Mouse (Mus musculus): Measurements from ENCODE around the gene Trim25.

Gene Trim25

DNA sequence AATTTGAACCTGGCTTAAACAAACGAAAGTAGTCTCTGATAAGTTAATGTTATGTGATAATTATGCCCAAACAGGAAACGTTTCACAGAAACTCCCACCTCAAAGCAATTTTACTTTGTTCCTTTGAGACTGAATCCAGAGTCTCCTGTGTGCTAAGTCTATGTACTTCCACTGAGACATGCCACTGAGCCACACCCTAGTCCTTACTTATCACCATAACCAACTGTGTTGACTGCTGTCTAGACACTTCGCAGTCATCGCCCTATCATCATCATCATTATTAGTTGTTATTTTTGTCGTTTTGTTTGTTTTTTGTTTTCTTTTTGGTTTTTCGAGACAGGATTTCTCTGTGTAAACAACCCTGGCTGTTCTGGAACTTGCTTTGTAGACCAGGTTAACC is 65.1 kb downstream of the Trim25 start:
- DNase-seq (ENCODE audit: low read depth, low spot score) = no peak

DNA sequence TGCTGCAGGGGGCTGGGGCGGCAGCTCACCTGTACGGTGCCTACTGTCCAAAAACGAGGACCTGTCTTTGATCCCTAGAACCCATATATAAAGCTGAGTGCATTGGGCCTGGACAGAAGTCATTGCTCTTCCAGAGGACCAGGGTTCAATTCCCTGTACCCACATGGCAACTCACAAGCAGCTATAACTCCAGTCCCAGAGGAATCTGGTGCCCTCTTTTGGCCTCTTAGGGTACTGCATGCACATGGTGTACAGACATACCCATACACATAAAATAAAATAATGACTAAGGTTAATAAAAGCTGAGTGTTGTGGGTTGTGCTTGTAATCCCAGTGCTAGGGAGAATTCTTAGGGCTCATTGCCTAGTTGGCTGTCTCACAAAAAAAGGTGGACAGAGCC is 66.1 kb downstream of the Trim25 start:
- no peak for DNase-seq (ENCODE audit: low read depth, low spot score)

DNA sequence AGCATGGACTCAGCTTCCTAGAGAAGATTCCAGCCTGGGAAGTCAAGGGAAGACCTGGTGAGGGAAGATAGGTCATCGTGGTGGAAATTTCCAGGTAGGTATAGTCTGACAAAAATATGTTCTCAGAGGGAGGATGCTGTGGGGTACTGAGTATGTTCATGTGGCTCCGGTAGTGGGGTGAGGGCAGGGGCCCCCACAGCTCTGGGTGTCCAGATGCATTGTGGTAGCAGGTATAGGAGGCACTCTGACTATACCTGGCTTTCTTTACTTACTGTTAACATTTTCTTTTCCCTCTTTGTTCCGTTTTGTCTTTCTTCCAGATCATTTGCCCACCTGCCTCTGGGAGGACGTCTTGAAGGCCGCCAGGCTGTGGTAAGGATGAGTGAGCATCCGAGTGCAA is 67.0 kb downstream of the Trim25 start:
- DNase-seq (ENCODE audit: low read depth, low spot score) = no peak

DNA sequence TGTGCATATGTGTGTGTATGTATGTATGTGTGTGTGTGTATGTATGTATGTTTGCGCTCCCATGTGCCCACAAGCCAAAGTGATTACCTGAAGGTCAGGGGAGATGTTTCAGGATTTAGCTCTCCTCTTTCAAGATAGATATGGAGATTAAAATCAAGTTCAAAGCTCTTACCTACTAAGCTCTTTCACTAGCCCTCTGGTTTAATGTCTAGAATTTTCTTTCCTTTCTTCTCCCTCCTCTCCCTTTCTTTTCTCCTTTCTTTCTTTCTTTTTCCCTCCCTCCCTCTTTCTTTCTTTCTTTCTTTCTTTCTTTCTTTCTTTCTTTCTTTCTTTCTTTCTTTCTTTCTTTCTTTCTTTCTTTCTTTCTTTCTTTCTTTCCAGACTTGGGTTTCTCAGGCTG is 67.6 kb downstream of the Trim25 start, which contains the start of gene Dgke:
Dgke (minus strand) TSS at position 101 of the 400 bp plus-strand sequence.
- DNase-seq (ENCODE audit: low read depth, low spot score) = no peak

DNA sequence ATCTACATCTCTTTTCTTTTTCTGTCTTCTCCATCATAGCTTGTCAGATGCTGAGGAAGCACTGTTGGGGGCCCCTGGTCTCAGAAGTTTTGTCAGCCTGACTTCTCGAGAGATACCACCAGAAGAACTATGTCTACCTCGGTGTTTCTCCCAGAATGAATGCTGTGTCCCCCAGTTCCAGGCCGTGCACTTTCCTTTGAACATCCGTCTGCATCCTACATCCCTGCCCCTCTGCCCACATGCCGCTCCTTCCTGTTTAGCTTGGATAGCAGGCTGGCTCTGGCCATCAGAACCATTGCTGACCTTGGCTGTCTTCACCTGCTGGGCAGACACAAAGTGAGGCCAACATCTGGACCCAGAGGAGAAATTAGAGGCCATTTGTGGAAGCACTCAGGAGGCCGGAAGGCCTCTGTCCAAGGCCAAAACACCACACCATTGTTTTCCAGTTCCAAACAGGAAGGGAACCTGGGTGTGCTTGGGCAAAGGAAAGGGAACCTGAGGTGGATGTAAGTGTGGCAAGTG is 68.2 kb downstream of the Trim25 start:
- DNase-seq (ENCODE audit: low read depth, low spot score) = peak; percentile 23

DNA sequence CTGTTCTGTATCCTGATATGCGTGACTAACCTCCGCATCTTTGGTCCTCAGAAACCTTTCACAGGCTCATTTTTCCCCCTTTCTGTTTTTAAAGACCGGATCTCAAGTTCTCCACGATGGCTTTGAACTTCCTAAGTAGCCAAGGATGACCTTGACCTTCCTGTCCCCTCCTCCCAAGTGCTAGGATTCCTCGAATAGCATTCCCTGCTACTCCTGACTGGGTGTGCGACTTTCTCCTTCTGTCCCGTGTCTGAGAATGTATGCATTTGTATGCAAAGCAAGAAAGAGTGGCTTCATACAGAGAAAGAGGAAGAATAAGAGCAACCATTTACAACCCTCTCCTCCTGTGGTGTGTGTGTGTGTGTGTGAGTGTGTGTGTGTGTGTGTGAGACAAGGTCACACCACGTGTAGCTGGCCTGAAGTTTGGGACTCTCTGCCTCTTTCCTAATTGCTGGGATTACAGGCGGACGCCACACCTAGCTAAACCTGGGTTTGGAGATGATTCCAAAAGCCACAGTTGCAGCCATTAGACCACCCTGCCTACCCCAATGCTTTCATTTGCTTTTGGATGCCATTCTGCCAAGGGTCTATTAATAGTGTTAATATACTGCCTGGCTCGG is 68.8 kb downstream of the Trim25 start:
- DNase-seq (ENCODE audit: low read depth, low spot score) = no peak

DNA sequence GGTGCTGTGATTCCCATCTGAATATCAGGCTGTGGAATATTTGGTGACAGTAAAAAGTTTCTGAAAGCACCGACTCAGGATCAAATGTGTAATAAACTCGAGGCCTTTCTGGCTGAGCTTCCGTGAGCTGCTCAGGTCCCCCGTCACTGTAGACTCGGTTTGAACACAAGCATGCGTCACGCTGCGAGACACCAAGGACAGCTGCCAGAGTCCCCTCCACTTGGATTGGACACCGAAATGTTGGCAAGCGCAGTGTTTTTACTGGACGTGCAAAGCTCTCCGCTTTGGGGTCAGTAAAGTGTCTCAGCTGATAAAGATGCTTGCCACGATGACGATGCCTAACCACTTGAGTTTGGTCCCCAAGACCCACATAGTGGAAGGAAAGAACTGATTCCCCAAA is 69.5 kb downstream of the Trim25 start:
- no peak for DNase-seq (ENCODE audit: low read depth, low spot score)

DNA sequence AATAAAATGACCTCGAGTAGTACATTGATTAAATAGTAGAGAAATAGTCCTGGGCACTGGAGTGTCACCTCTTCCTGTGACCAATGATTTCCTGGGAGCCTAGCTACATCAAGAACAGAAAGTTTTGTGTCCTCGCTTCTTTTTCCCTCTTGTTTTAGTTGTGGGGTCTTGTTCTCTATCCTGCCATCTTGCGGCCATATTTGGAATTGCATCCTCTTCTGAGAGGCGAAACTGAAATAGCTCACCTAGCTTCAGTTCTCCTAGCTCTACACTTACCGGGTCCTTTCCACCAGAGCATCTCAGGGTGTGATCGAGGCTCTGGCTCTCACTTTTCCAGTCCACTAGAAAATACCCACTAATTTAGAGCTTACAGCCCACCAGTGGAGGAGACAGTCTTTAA is 70.1 kb downstream of the Trim25 start:
- DNase-seq (ENCODE audit: low read depth, low spot score) = peak; percentile 33

Data from skeletal muscle tissue, adult 2 months (tissue).